Mouse (Mus musculus) brain, embryonic 18.5 days (tissue): ENCODE data around the gene Cyb5r1.

Experiments
- DNase-seq: peaks from one replicate; pipeline ENCODE4 v3.0.0-alpha.2; 2012; ENCODE audit warnings: low read depth, low spot score

Gene Cyb5r1

GRCm38 (mm10) chr1:134458139-134458727 lies 52.9 kb downstream of the Cyb5r1 start:
- DNase-seq = no peak

- no peak for DNase-seq
These were observed 55.2 kb downstream of the Cyb5r1 start for GRCm38 (mm10) chr1:134460294-134461284.
